Mouse (Mus musculus) granulocyte monocyte progenitor cell, adult 5-6 weeks (primary cell): Measurements from ENCODE around the gene Rnf128. TPM values are rescaled to one million over a fixed set of nuclear protein-coding genes. Genes with fewer than 3 reads are reported as not detected.
A peak's percentile ranks its signal among the peaks of the same experiment; 100 is the strongest.

ENCODE experiments used
- ATAC-seq: replicated peaks from 2 replicates; pipeline ENCODE4 v1.8.0; 2016; ENCODE audit warnings: mild to moderate bottlenecking, moderate TSS enrichment, inconsistent platforms; ENCODE audit not compliant: poor library complexity, severe bottlenecking
- total RNA-seq, 2 experiments: library from RNA; stranded (forward) in 1 of 2; stranded (reverse) in 1 of 2; fragments of 200-712, 200-1000 nt in 1 of 2; fragments of >200 nt in 1 of 2; fragmentation: Nextera tagmentation in 1 of 2; gene quantifications; 2 replicates each; pipeline ENCODE4 v1.2.3; 2014 to 2017

Gene Rnf128
- total RNA-seq, 2 experiments from 2014 or later = 0.32 to 2.2 TPM

DNA sequence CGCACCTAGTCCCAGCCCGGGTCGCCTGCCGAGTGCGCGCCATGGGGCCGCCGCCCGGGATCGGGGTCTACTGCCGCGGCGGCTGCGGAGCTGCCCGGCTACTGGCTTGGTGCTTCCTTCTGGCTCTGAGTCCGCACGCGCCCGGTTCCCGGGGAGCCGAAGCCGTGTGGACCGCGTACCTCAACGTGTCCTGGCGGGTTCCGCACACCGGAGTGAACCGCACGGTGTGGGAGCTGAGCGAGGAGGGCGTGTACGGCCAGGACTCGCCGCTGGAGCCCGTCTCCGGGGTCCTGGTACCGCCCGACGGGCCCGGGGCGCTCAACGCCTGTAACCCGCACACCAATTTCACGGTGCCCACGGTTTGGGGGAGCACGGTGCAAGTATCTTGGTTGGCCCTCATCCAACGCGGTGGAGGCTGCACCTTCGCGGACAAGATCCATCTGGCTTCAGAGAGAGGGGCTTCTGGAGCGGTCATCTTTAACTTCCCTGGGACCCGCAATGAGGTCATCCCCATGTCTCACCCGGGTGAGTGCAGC is 47.7 kb downstream of the Rnf128 start:
- ATAC-seq = peak; percentile 52

DNA sequence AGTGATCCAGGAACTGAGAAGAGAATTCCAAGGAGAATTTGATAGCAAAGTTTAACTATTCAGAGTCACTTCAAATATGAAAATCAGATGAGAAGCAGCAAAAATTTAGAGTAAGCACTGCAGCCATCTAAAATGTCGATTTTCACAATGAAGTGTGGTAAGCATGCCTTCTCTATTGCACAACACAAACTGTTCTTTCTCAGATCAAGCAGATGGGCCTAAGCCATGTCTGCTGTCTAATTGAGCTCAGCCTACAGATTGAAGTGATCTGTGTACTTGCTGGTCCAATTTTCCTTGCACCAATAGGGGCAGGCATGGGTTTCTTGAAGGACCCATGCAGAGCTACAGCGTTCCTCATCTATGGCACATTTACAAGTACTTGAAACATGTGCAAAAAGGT is 51.6 kb downstream of the Rnf128 start:
- peak; percentile 45 for ATAC-seq

DNA sequence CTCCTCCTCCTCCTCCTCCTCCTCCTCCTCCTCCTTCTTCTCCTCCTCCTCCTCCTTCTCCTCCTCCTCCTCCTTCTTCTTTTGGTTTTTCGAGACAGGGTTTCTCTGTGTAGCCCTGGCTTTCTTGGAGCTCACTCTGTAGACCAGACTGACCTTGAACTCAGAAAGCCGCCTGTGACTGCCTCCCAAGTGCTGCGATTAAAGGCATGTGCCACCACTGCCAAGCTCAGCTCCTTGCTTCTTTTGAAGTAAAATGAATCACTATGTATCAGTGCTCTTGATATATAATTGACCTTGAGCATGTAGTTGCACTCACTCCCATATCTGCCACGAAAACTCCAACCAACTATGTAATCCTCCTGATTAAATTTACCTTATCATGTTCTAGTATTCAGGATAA is 59.0 kb downstream of the Rnf128 start:
- ATAC-seq = no peak

DNA sequence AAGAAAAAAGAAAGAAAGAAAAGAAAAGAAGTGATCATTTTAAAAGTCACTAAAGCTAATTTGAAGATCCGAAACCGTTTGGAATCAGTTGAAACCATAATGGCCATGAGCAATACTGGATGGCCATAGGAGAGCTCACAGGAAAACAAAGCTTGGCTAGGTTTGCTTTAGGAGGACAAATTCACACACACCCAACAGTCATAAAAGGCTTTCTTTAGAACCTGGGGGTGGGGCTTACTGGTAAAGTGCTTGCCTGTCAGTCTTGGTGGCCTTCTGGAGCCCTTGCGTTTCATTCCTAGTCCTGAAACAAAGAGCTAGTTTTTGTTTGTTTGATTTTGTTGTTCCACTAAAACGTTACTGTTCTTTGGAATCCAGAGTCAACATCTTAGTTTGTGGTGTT is 71.6 kb downstream of the Rnf128 start:
- no peak for ATAC-seq

DNA sequence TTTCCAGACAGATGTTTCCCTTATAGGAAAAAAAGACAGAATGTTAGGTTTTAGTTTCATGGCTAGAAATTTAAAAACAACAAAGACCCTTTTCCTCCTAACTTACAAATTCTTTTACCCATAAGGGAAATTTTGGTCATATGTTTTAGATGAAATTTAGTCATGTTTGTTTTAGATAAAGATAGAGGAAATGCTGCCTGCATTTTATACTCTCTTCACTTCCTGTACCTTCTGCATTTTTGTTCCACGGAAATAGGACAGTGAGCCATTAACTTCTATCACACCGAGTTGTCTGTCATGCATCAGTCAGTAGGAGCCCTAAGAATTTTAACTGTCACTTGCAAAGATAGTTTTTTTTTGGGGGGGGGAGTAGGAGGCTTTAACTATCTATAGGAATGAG is 76.6 kb downstream of the Rnf128 start:
- ATAC-seq = no peak

DNA sequence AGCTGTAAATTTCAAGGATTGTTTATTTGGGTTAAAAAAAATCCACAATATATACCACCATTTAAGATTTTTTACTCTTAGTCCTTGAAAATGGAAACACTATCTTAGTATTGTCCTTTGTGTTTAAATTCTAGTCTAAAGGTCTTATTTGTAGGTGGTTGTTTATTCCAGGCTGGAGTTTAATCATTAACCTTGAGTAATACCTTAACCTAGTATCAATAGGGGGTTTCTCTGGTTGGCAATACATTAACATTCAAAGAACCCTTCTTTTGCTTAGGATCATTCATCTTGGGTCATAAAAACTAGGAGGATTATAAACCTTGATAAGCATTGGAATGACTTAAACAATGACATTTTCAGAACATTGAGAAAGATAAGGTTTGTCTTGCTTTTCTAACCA is 77.3 kb downstream of the Rnf128 start:
- no peak for ATAC-seq

DNA sequence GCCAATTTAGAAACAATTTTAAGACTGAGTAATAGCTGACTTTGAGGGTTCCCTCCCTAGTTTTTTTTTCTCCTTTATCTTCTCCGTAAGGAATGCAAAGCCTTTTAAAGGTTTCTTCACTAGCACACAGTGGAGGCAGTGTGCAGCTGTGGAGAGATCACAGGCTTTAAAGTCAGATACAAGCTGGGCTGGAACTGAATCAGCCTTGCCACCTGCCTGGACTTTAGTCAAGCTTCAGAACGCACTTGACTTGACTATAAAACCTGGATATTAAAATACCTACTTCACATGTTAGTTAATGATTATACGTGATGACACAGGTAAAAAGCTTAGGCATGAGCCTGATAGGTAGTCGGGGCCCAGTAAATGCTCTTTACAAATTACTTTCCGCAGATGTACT is 89.1 kb downstream of the Rnf128 start:
- no peak for ATAC-seq

DNA sequence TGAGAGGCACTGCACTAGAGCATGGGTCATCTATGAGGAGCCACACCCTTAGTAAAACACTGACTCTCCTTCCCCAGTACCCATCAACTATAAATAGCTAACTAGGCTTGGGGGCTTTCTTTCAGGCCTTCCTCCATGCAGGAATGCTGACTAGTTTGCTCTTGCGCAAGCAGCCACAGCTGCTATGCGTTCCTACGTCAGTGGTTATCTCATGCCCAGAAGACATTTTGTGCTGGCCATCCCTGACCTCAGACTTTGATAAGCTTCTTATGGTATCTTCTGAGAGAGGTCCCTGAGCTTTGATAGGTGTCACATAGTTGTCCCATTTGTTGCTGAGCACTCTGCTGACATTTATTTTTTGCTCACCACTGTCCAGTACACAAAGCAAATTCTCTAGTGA is 90.2 kb downstream of the Rnf128 start:
- ATAC-seq = peak; percentile 62

DNA sequence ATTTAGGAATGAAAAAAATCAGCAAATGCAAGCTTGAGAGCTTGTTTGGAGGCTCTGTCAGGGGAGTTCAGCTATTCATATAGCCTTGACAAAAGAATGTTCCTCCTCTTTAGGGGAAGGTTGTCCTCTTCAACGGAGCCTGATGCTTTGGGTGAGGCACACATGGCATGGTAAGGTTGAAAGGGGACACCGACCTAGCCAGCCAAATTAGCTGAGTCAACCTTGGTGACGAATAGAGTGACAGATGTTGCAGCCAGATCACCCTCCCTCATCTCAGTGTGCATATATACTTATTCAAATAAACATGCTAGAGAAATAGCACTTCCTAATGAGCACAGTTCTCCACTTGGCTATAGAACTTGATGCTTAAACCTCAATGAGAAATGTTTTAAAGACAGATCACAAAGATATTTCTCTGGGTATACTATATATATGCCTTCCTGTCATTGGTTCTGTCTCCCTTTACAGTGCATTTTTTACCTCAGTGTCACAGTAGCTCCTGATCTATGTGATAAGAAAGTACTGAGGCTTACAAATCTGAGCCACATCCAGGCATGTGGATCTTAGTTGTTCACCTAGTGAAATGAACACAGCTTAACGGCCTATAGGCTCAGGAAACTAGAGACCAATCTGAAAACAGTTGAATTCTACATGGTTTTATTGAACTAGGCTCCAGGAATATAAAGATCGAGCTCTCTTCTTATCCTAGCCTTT is 91.4 kb downstream of the Rnf128 start:
- ATAC-seq = no peak

DNA sequence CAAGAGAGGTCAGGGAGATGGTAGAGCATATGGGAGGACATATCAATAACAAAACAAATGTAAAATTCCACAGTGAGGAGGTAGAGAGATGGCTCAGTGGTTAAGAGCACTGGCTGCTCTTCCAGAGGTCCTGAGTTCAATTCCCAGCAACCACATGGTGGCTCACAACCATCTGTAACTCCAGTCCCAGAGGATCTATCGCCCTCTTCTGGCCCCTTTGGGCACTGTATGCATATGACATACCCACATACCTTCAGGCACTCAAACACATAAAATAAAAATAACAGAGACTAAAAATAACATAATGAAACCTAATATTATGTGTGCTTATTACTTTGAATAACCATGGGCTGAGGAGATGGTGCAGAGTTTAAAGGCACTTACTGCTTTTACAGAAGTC is 99.0 kb downstream of the Rnf128 start:
- no peak for ATAC-seq

DNA sequence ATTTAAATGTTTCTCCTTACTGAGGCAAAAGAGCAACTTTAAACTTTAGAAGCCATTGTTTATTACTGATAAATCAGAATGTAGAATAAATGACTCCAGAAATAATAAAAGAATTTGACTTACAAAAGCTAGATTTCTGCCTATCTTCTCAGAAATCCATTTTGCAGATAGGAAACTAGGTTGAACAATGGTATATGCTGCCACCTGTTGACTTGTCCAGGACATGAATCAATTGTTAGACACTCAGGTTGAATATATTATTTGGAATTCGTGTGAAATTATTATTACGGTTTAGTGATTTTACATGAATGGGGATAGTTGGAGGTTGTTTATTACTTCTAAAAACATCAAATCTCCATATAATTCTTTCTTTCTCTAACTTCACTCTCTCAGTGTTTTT is 102.7 kb downstream of the Rnf128 start:
- ATAC-seq = no peak

DNA sequence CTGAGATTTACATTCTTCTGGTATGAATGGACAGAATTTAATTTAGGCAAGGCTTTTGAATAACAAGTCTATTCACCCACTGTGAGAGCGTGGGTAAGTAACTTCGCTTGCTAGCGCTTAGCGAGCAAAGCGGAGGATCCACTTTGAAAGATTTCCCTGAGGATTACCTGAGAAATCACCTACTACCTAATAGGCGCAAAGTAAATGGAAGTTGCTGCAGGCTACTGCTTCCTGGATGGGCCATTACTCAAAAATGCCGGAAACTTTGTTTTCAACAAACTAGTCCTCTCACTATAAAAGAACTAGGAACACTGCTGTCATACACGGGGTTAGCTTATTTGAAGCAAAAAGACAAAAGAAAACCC is 121.3 kb downstream of the Rnf128 start:
- peak; percentile 16 for ATAC-seq

DNA sequence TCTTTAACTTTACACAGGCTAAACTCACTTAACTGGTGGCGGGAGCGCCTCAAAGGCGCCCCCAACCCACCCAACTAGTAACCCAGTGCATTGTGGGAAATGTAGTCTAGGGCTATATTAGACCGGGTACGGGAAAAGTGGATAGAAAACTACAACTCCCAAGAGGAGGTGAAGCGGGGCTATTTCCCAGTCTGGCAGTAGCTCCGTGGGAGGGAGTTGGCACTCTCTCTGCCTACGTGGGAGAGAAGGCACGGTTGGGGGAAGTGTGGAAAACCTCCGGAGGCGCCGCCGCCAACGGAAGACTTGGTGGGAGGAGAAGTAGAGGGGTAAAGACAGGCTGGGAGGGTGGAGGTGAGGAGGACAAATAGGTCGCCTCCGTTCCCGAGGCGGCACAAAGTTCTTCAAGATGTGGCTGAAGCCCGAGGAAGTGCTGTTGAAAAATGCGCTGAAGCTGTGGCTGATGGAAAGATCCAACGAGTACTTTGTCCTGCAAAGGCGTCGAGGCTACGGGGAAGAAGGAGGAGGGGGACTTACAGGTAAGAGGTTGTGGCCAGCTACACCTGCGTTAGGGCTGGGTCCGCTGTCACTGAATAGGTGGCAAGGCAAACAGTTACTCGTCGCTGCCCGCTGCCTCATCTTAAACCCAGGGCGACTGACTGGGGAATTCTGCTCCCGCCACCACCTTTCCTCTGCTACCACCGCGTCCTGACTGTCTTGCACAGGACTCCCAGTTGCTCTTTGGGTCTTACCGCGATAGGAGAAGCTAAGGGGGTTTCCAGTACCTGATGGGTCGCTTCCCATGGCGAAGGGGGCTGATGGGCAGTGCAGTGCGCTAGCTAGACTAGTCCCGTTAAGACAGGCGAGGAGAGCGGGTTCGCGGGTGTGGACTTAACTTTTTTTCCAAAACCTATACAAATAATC is 121.9 kb downstream of the Rnf128 start, which contains the start of gene Tbc1d8b:
Gene Tbc1d8b, plus strand, starts transcription at position 222 of the 921 bp plus-strand sequence.
- peak; percentile 99 for ATAC-seq

DNA sequence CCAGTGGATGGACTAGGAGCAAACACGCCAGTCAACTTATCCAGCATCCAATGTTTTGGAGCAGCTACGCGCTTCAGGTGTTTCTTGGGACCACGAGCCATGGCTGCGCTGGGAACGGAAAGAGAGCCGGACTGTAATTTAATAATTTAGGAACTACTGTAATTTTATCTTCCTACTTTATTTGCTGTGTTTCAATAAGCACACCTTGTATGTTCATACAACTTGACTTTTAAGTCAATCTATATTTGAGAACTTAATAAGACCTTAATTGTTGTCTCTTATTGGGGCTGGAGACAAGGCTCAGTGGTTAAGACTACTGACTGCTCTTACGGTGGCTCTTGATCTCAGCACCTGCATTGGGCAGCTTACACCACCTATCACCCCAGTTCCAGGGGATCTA is 151.3 kb downstream of the Rnf128 start, which contains the start of gene Gm15013:
Gene Gm15013, minus strand, starts transcription at position 101 of the 400 bp plus-strand sequence.
- ATAC-seq = no peak

DNA sequence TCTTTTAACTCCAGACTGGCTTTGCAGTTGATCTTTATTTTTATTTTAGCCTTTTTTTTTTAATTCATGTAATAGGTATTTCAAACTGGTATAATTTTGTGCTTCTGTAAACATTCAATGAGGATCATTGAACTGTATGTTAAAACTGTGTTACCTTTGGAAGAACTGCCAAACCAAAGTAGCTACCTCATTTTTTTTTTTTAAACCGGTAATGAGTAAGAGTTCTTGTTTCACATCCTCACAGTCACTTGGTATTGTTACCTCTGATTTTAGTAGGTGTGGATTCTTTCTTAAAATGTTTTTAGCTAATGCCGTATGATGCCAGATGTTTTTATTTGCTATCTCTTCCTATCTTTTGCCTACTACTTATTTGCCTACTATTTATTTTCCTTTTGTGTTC is 159.2 kb downstream of the Rnf128 start:
- no peak for ATAC-seq

Other genes with a start within 250 kb of the Rnf128 start
- gene Trap1a, start 229.6 kb upstream of the Rnf128 start, total RNA-seq (2014; fragmentation: Nextera tagmentation) = not detected in 2 replicates
- gene Trap1a, start 229.6 kb upstream of the Rnf128 start, total RNA-seq (2017) = not detected in 2 replicates
- gene D330045A20Rik, start 82.9 kb upstream of the Rnf128 start, total RNA-seq (2014; fragmentation: Nextera tagmentation) = 0.77 TPM in 1 of 2 replicates, not detected in the other
- 0.17 and 0.41 TPM in 2 replicates for gene D330045A20Rik, start 82.9 kb upstream of the Rnf128 start, total RNA-seq (2017)
- gene Tbc1d8b, start 121.7 kb downstream of the Rnf128 start, total RNA-seq (2014; fragmentation: Nextera tagmentation) = 5.8 and 7.4 TPM in 2 replicates
- gene Tbc1d8b, start 121.7 kb downstream of the Rnf128 start, total RNA-seq (2017) = 6.6 and 7.1 TPM in 2 replicates
- 0.45 TPM in 1 of 2 replicates, not detected in the other for gene Gm15013, start 151.2 kb downstream of the Rnf128 start, total RNA-seq (2014; fragmentation: Nextera tagmentation)
- 0.36 and 0.78 TPM in 2 replicates for gene Gm15013, start 151.2 kb downstream of the Rnf128 start, total RNA-seq (2017)
- gene Ripply1, start 219.0 kb downstream of the Rnf128 start, total RNA-seq (2014; fragmentation: Nextera tagmentation) = not detected in 2 replicates
- gene Ripply1, start 219.0 kb downstream of the Rnf128 start, total RNA-seq (2017) = not detected in 2 replicates
- gene Cldn2, start 237.5 kb downstream of the Rnf128 start, total RNA-seq (2014; fragmentation: Nextera tagmentation) = not detected in 2 replicates
- not detected in 2 replicates for gene Cldn2, start 237.5 kb downstream of the Rnf128 start, total RNA-seq (2017)